Mouse (Mus musculus) kidney, postnatal 4 days (tissue): ENCODE data around the gene Cmc1.

Source experiments
- DNase-seq, 2 experiments: peaks; one replicate each; pipeline ENCODE4 v3.0.0; 2021; ENCODE audit warnings: mixed read lengths in 2 of 2

The Cmc1 gene

GRCm38 (mm10) chr9:118109697-118110359, 40.1 kb downstream of the Cmc1 start:
- DNase-seq: no peak

- peak in 1 of 2 experiments; percentile 0 for DNase-seq
Observed at GRCm38 (mm10) chr9:118108527-118109011, 41.4 kb downstream of the Cmc1 start.

- no peak for DNase-seq
Observed at GRCm38 (mm10) chr9:118101802-118102201, 48.2 kb downstream of the Cmc1 start.

- no peak for DNase-seq
Observed at GRCm38 (mm10) chr9:118100484-118100883, 49.5 kb downstream of the Cmc1 start.

GRCm38 (mm10) chr9:118099395-118099794, 50.6 kb downstream of the Cmc1 start:
- DNase-seq: no peak

GRCm38 (mm10) chr9:118083834-118084233, 66.1 kb downstream of the Cmc1 start:
- DNase-seq: no peak

- DNase-seq: peak in 1 of 2 experiments; percentile 9
Observed at GRCm38 (mm10) chr9:118082575-118083431, 67.2 kb downstream of the Cmc1 start.

- DNase-seq: no peak
Observed at GRCm38 (mm10) chr9:118073358-118073757, 76.6 kb downstream of the Cmc1 start.

- DNase-seq: no peak
Observed at GRCm38 (mm10) chr9:118072101-118072500, 77.9 kb downstream of the Cmc1 start.

GRCm38 (mm10) chr9:118071337-118071736, 78.6 kb downstream of the Cmc1 start:
- DNase-seq: no peak

GRCm38 (mm10) chr9:118070442-118070841, 79.5 kb downstream of the Cmc1 start:
- DNase-seq: no peak

GRCm38 (mm10) chr9:118059101-118059500, 90.9 kb downstream of the Cmc1 start:
- no peak for DNase-seq

GRCm38 (mm10) chr9:118053286-118053685, 96.7 kb downstream of the Cmc1 start:
- DNase-seq: no peak

GRCm38 (mm10) chr9:118045011-118045533, 104.9 kb downstream of the Cmc1 start:
- no peak for DNase-seq

GRCm38 (mm10) chr9:118043581-118043980, 106.4 kb downstream of the Cmc1 start:
- DNase-seq: no peak

GRCm38 (mm10) chr9:118042738-118043137, 107.2 kb downstream of the Cmc1 start:
- no peak for DNase-seq

GRCm38 (mm10) chr9:118041646-118042045, 108.3 kb downstream of the Cmc1 start:
- no peak for DNase-seq

GRCm38 (mm10) chr9:118041022-118041400, 109.0 kb downstream of the Cmc1 start:
- DNase-seq: peak in 1 of 2 experiments; percentile 41

- DNase-seq: peak; percentile 99
Observed at GRCm38 (mm10) chr9:118040218-118041021, 109.6 kb downstream of the Cmc1 start, which contains the start of gene Azi2. TSS of gene Azi2 (plus strand) at chr9:118040499.

- no peak for DNase-seq
Observed at GRCm38 (mm10) chr9:118034990-118035389, 115.0 kb downstream of the Cmc1 start.

GRCm38 (mm10) chr9:118031694-118032093, 118.3 kb downstream of the Cmc1 start:
- DNase-seq: no peak

- no peak for DNase-seq
Observed at GRCm38 (mm10) chr9:118030252-118030651, 119.7 kb downstream of the Cmc1 start.

- DNase-seq: no peak
Observed at GRCm38 (mm10) chr9:118029490-118029889, 120.5 kb downstream of the Cmc1 start.
